Mouse (Mus musculus) B cell, adult (primary cell): Measurements from ENCODE around the gene Arpp21. TPM values are rescaled to one million over a fixed set of nuclear protein-coding genes. Genes with fewer than 3 reads are reported as not detected.

Experiments
- total RNA-seq: library from RNA; stranded (reverse); gene quantifications from 4 replicates; pipeline ENCODE4 v1.2.4, GENCODE M21; 2023; ENCODE audit not compliant: inconsistent age

Gene Arpp21
- not detected in 4 replicates for total RNA-seq

DNA sequence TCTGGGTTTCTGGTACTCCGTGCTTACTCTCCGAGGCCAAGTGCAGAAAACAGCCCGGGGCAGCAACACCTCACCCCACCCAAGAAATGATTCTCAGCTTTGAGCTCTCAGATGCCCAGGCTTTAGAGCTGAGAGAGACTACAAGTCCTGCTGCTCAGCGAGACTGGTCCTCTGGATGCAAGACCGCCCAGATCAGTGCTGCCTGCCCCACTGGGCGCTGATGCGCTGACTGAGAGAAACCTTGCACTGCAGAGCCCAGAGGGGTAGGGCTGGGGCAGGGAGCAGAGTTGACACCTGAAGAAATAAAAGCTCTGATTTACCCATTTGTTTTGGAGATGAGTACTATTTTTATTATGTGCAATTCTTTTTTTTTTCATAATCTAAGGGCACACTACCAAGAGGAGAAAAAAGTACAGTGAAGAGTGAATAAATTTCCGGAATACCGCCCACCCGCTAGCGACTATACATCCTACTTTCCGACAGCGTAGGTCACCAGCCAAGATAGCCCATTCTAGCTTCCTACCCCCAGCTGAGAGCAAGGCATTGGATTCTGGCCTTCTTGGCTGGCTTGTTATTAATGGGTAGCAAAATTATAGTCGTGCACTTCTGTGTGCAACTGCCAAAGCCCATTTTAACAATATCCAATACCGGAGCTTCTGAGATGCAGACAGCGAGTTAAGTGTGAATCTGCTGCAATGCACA, at the start of gene Arpp21:
Gene Arpp21, minus strand, starts transcription at position 243 of the 702 bp plus-strand sequence.

